Mouse (Mus musculus): Measurements from ENCODE around the gene Krt82. TPM values are rescaled to one million over a fixed set of nuclear protein-coding genes. Genes with fewer than 3 reads are reported as not detected.

Krt82 gene
- not detected in 2 replicates for polyA plus RNA-seq (2014; fragmentation: Nextera tagmentation; extraction: Ambion mirVana)

DNA sequence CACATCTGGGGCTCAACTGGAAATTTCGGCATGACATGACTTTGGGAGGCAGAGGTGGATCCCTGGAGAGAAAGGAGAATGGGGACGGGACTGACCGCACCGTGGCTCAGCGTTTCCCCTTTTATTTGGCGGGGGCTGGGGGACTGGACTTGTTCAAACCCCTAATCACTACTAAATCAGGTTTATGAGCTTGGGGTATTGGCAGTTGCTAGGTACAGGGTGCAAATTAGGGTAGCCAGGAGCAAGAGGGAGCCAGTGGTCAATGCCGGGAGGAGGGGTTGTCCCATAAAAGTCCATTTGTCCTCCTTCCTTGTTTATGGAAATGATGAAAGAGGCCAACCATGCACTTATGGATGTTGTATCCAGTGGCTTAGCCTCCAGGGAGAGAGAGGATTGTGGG is at the start of gene Krt82:
TSS of gene Krt82 (minus strand) at position 101 of the 400 bp plus-strand sequence.
- peaks cover 33% of the 10 kb centered on the region for H3K27me3 ChIP-seq (ENCODE audit: control insufficient read depth, insufficient read depth, low read length)
- no peak within 1 kb of the TSS for H3K4me3 ChIP-seq (ENCODE audit: control insufficient read depth in 1 of 2, insufficient read depth in 1 of 2, low read depth in 1 of 2, low read length in 2 of 2)
- H3K4me2 ChIP-seq (ENCODE audit: low read length), result no peak within 1 kb of the TSS
- no peak for ATAC-seq (ENCODE audit: insufficient number of reproducible peaks, insufficient read depth, low FRiP score, low read depth)
- no peaks in the 10 kb centered on the region for H3K9me3 ChIP-seq (ENCODE audit: control insufficient read depth, low read length)
- 84% methylated on average over 7 of the region's 7 CpGs for WGBS
- H3K4me1 ChIP-seq (ENCODE audit: control insufficient read depth in 2 of 2, insufficient read depth in 2 of 2, low read length in 2 of 2), result no peaks in the 10 kb centered on the region; a peak in 1 of 4 replicates
- no peaks in the 10 kb centered on the region for H3K36me3 ChIP-seq (ENCODE audit: control insufficient read depth, insufficient read depth, low read length)
- no peak within 1 kb of the TSS for H3K9ac ChIP-seq (ENCODE audit: low read length)
- no peak within 1 kb of the TSS for H3K27ac ChIP-seq (replicated peaks in 1 of 2; ENCODE audit: control insufficient read depth in 1 of 2, insufficient read depth in 1 of 2, low read depth in 2 of 2, low read length in 2 of 2)

DNA sequence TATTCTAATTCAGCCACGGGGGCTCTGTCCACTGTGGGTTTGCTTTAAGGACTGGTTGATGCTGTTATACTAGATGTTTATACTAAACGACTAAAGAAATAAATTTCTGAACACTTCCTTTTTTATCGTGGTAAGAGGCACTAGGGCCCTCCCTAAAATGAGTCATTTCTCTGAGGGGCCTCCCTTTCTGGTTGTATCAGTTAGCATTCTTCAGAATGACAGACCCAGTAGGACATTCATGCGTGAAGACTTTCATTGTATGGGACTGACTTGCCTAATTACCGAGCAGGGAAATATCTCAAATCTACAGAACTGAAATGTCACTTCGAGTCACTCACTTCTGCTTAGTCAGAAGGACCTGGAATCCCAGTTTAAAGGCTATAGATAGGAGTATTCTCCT is 48.7 kb upstream of the Krt82 start:
- Histone ChIP-seq H3K27me3 (ENCODE audit: control insufficient read depth, insufficient read depth, low read length) (no peaks in the 10 kb centered on the region), H3K4me2 (ENCODE audit: low read length) (no peak overlapping the region), H3K9me3 (ENCODE audit: control insufficient read depth, low read length) (no peaks in the 10 kb centered on the region), H3K36me3 (ENCODE audit: control insufficient read depth, insufficient read depth, low read length) (no peaks in the 10 kb centered on the region), H3K9ac (ENCODE audit: low read length) (no peak overlapping the region), H3K27ac (replicated peaks in 1 of 2; ENCODE audit: control insufficient read depth in 1 of 2, insufficient read depth in 1 of 2, low read depth in 2 of 2, low read length in 2 of 2) (no peak overlapping the region), H3K4me1 (ENCODE audit: control insufficient read depth in 2 of 2, insufficient read depth in 2 of 2, low read length in 2 of 2) (no peaks in the 10 kb centered on the region), H3K4me3 (ENCODE audit: control insufficient read depth in 1 of 2, insufficient read depth in 1 of 2, low read depth in 1 of 2, low read length in 2 of 2) (no peak overlapping the region)
- WGBS, result 59% methylated on average over 6 of the region's 6 CpGs
- no peak for ATAC-seq (ENCODE audit: insufficient number of reproducible peaks, insufficient read depth, low FRiP score, low read depth)

DNA sequence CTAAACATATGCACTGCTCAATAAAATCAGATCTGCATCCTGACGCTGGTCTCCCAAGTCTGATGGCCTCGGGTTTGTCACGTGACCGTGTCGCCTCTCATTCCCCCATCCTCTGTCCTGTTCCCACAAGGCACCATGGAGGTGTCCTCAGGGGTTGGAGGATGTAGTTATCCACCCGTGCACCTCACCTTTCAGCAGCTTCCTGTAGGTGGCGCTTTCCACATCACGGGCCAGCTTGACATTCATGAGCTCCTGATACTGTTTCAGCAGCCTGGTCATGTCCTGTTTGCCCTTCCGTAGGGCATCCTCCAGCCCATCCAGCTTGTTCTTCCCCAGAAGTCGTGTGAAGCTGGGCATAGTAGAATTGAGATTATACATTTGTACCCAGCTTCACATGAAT is 37.7 kb upstream of the Krt82 start:
- Histone ChIP-seq H3K9ac (ENCODE audit: low read length) (no peak overlapping the region), H3K27me3 (ENCODE audit: control insufficient read depth, insufficient read depth, low read length) (no peaks in the 10 kb centered on the region; the same call in 1 of the 2 replicates)
- 73% methylated on average over 10 of the region's 10 CpGs for WGBS

DNA sequence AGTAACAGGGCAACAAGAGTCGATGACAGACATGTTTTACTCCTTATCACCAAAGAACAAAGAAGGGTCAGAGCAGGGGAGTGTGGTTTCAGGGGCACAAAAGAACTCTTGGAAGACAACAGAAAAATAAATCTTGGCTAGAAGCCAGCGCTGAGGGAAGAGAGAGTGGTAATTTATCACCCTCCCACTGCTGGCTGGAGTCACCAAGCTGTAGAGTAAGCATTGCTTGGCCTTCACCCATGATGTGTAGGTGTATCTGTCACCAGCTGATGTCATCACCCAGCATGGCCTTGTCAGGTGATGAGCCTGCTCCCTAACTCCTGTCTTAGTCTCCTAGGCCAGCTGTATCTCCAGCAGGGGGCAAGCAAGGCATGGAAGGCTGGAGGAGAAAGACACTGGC is 34.0 kb upstream of the Krt82 start:
- Histone ChIP-seq H3K4me1 (ENCODE audit: control insufficient read depth in 2 of 2, insufficient read depth in 2 of 2, low read length in 2 of 2) (no peaks in the 10 kb centered on the region), H3K4me3 (ENCODE audit: control insufficient read depth in 1 of 2, insufficient read depth in 1 of 2, low read depth in 1 of 2, low read length in 2 of 2) (no peak overlapping the region), H3K9me3 (ENCODE audit: control insufficient read depth, low read length) (no peaks in the 10 kb centered on the region), H3K27me3 (ENCODE audit: control insufficient read depth, insufficient read depth, low read length) (no peaks in the 10 kb centered on the region; the same call in 1 of the 2 replicates), H3K36me3 (ENCODE audit: control insufficient read depth, insufficient read depth, low read length) (no peaks in the 10 kb centered on the region), H3K9ac (ENCODE audit: low read length) (no peak overlapping the region), H3K27ac (replicated peaks in 1 of 2; ENCODE audit: control insufficient read depth in 1 of 2, insufficient read depth in 1 of 2, low read depth in 2 of 2, low read length in 2 of 2) (no peak overlapping the region), H3K4me2 (ENCODE audit: low read length) (no peak overlapping the region)
- ATAC-seq (ENCODE audit: insufficient number of reproducible peaks, insufficient read depth, low FRiP score, low read depth), result no peak
- WGBS, result 12% methylated on average over 2 of the region's 2 CpGs

More for the DNA sequence above, 37.7 kb upstream of the Krt82 start:
- Histone ChIP-seq H3K27ac (replicated peaks in 1 of 2; ENCODE audit: control insufficient read depth in 1 of 2, insufficient read depth in 1 of 2, low read depth in 2 of 2, low read length in 2 of 2) (no peak overlapping the region), H3K36me3 (ENCODE audit: control insufficient read depth, insufficient read depth, low read length) (no peaks in the 10 kb centered on the region), H3K4me3 (ENCODE audit: control insufficient read depth in 1 of 2, insufficient read depth in 1 of 2, low read depth in 1 of 2, low read length in 2 of 2) (no peak overlapping the region), H3K4me2 (ENCODE audit: low read length) (no peak overlapping the region), H3K9me3 (ENCODE audit: control insufficient read depth, low read length) (no peaks in the 10 kb centered on the region), H3K4me1 (ENCODE audit: control insufficient read depth in 2 of 2, insufficient read depth in 2 of 2, low read length in 2 of 2) (no peaks in the 10 kb centered on the region)
- ATAC-seq (ENCODE audit: insufficient number of reproducible peaks, insufficient read depth, low FRiP score, low read depth), result no peak

GRCm38 (mm10) chr15:101583211-101583965 is 32.9 kb upstream of the Krt82 start:
- H3K27me3 ChIP-seq (ENCODE audit: control insufficient read depth, insufficient read depth, low read length), result no peaks in the 10 kb centered on the region; the same call in 1 of the 2 replicates
- no peak overlapping the region for H3K9ac ChIP-seq (ENCODE audit: low read length)
- no peaks in the 10 kb centered on the region for H3K36me3 ChIP-seq (ENCODE audit: control insufficient read depth, insufficient read depth, low read length)
- H3K4me3 ChIP-seq (ENCODE audit: control insufficient read depth in 1 of 2, insufficient read depth in 1 of 2, low read depth in 1 of 2, low read length in 2 of 2), result no peak overlapping the region
- 72% methylated on average over 8 of the region's 8 CpGs for WGBS
- ATAC-seq (ENCODE audit: insufficient number of reproducible peaks, insufficient read depth, low FRiP score, low read depth), result no peak
- no peaks in the 10 kb centered on the region for H3K9me3 ChIP-seq (ENCODE audit: control insufficient read depth, low read length)
- H3K4me1 ChIP-seq (ENCODE audit: control insufficient read depth in 2 of 2, insufficient read depth in 2 of 2, low read length in 2 of 2), result no peaks in the 10 kb centered on the region
- no peak overlapping the region for H3K4me2 ChIP-seq (ENCODE audit: low read length)
- no peak overlapping the region for H3K27ac ChIP-seq (replicated peaks in 1 of 2; ENCODE audit: control insufficient read depth in 1 of 2, insufficient read depth in 1 of 2, low read depth in 2 of 2, low read length in 2 of 2)

- Histone ChIP-seq H3K4me1 (ENCODE audit: control insufficient read depth in 2 of 2, insufficient read depth in 2 of 2, low read length in 2 of 2) (no peaks in the 10 kb centered on the region), H3K27ac (replicated peaks in 1 of 2; ENCODE audit: control insufficient read depth in 1 of 2, insufficient read depth in 1 of 2, low read depth in 2 of 2, low read length in 2 of 2) (no peak overlapping the region), H3K9me3 (ENCODE audit: control insufficient read depth, low read length) (no peaks in the 10 kb centered on the region), H3K9ac (ENCODE audit: low read length) (no peak overlapping the region), H3K36me3 (ENCODE audit: control insufficient read depth, insufficient read depth, low read length) (no peaks in the 10 kb centered on the region), H3K4me3 (ENCODE audit: control insufficient read depth in 1 of 2, insufficient read depth in 1 of 2, low read depth in 1 of 2, low read length in 2 of 2) (no peak overlapping the region), H3K27me3 (ENCODE audit: control insufficient read depth, insufficient read depth, low read length) (no peaks in the 10 kb centered on the region), H3K4me2 (ENCODE audit: low read length) (no peak overlapping the region)
- ATAC-seq (ENCODE audit: insufficient number of reproducible peaks, insufficient read depth, low FRiP score, low read depth), result no peak
- WGBS, result 67% methylated on average over 3 of the region's 3 CpGs
Observed at GRCm38 (mm10) chr15:101581701-101582100, 31.2 kb upstream of the Krt82 start.

- Histone ChIP-seq H3K4me1 (ENCODE audit: control insufficient read depth in 2 of 2, insufficient read depth in 2 of 2, low read length in 2 of 2) (no peaks in the 10 kb centered on the region), H3K9ac (ENCODE audit: low read length) (no peak overlapping the region), H3K27ac (replicated peaks in 1 of 2; ENCODE audit: control insufficient read depth in 1 of 2, insufficient read depth in 1 of 2, low read depth in 2 of 2, low read length in 2 of 2) (no peak overlapping the region), H3K4me3 (ENCODE audit: control insufficient read depth in 1 of 2, insufficient read depth in 1 of 2, low read depth in 1 of 2, low read length in 2 of 2) (no peak overlapping the region), H3K36me3 (ENCODE audit: control insufficient read depth, insufficient read depth, low read length) (no peaks in the 10 kb centered on the region), H3K9me3 (ENCODE audit: control insufficient read depth, low read length) (no peaks in the 10 kb centered on the region), H3K27me3 (ENCODE audit: control insufficient read depth, insufficient read depth, low read length) (peaks cover 12% of the 10 kb centered on the region), H3K4me2 (ENCODE audit: low read length) (no peak overlapping the region)
- WGBS, result 62% methylated on average over 5 of the region's 5 CpGs
- ATAC-seq (ENCODE audit: insufficient number of reproducible peaks, insufficient read depth, low FRiP score, low read depth), result no peak
Observed at GRCm38 (mm10) chr15:101575506-101575905, 25.0 kb upstream of the Krt82 start.

Measured in heart, embryonic 14.5 days (tissue).